Mouse (Mus musculus) lung, adult 18-20 months (tissue): Measurements from ENCODE around the gene 4930503B20Rik.

ENCODE experiments used
- DNase-seq, 2 experiments: peaks; one replicate each; pipeline ENCODE4 v3.0.0; 2022; ENCODE audit warnings: mixed read lengths in 2 of 2

The 4930503B20Rik gene

GRCm38 (mm10) chr3:146650716-146651115 is 401 bp downstream of the 4930503B20Rik start:
- DNase-seq, result no peak

DNA sequence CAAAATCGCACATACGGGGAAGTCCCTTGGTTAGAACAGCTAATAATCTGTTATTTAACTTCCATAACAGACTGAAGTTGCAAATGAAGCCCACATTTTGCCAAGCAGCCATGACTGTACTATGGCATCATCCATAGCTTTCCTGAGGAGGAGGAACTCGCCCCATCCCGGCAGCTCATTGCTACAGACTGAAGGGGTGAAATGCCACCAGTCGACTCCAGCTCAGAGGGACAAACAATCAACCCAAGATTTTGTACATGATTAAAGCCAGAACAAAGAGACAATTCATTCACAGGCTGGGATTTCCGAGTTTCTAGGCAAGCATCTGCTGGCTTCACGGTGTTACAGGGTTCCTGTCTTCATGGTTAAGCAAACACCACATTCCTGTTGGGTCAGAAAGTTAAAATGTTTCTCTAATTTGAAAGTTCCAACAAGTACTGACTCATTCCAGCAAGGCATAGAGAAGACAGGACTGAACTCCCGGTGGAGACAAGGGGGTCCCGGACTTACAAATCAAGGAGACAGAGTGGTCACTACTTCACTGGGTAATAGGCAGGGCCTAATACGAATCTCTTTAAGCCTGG is 1.7 kb downstream of the 4930503B20Rik start:
- DNase-seq, result no peak

DNA sequence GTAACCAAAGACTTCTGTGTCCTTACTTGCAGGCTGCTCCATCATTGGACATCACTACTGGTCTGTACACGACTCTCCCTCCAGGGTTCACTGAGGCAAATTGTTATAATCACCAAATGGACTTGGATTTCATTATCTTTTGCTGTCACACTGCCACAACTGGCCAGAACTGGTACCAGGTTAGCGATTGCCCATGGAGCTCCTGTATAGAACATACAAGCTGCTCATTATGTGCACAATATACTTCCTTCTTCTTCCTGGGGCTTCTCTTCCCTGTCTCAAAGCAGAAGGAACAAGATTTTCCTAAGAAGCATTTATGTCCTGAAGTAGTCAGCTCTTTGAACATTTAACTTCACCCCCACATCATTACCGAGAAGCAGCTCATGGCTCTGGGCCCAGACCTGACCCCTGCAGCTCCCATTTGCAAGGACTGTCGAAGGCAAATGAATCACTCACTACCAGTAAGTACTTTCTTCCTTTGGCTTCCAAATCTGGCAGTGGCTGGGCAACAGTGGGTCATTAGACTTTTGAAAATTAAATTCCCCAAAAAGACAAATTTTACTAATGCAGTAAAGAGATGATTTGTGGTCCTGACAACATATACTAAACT is 9.2 kb downstream of the 4930503B20Rik start:
- DNase-seq, result no peak

DNA sequence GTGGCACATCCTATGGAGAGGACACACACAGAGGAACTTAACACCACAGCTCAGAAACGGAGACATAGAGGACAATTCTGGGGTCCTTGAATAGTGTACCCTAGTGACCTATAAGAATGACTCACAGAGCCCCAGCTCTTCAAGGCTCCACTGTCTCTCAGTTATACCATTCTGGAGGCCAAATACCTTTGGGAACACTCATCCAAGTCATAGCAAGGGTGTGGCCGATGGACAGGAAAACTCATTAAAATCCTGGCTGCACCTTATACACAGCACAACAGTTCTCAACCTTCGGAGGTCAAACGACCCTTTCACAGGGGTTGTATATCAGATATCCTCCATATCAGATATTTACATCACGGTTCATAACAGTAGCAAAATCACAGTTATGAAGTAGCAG is 18.6 kb downstream of the 4930503B20Rik start:
- no peak for DNase-seq

DNA sequence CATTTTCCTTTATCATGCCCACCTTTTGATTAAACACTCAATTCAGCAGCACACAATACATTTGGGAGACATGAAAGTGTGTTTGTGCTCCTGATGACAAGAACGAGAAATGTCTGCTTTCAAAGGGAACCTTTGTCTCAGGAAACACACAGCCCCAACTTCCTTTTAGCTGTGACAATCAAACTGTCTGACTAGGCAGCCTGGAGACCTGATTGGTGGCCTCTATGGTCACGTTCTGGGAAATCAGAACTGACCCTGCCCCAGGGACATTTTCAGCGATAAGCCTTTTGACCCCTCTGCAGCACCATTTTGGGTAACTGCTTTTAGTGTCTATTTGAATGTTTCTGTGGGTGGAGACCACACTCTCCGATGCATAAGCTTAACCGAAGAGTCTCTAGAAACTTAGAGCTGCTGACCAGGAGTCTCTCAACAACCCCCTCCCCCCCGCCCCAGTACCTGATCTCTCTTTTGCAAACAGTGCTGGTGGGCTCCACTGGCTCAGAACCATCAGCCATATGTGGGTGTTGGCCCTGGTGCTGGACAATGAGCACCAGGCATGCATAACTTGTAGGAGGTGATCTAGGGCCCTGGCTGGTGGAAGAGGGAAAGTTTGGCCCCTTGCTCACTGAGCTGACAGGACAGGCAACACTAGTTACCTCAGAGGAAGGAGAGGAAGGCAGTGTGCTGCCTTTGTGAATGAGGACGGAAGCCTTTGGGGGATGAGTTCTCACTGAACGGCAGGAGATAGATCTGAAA is 22.7 kb downstream of the 4930503B20Rik start:
- no peak for DNase-seq

DNA sequence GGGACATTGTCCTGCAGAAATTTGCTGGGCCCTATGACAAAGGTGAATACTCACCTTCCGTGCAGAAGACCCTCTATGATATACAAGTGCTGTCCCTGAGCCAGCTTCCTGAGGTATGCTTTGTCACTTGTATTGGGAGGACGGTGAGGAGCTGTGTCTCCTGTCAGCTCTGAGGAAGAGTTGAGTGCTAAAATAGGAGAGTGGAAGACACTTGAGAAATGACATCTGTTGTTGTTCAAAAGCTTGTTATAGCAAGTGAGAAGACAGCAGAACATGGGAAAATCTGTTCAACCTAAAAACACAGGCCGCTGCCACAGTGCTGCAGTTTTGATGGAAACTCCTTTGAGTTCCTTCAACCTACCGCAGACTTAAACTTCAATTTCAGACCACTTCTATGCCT is 25.4 kb downstream of the 4930503B20Rik start:
- DNase-seq, result no peak

DNA sequence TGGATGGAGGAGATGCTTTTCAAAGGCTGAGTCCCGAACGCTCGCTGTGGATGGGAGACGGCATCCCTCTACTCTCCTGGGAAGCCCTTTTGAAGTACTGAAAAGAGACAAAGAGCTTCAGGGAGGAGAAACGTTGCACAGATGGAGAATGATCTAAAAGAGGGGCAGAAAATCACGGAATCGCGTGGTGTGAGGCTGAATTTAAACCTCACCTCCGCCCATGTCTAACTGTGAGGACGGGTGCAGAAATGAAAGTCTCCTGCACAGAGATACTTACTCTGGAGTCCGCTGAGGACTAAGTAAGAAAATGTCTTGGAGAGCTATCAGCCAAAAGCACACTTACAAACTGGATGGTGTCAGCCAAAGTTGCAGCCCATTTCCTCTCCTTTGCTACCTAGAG is 29.2 kb downstream of the 4930503B20Rik start:
- DNase-seq, result no peak

DNA sequence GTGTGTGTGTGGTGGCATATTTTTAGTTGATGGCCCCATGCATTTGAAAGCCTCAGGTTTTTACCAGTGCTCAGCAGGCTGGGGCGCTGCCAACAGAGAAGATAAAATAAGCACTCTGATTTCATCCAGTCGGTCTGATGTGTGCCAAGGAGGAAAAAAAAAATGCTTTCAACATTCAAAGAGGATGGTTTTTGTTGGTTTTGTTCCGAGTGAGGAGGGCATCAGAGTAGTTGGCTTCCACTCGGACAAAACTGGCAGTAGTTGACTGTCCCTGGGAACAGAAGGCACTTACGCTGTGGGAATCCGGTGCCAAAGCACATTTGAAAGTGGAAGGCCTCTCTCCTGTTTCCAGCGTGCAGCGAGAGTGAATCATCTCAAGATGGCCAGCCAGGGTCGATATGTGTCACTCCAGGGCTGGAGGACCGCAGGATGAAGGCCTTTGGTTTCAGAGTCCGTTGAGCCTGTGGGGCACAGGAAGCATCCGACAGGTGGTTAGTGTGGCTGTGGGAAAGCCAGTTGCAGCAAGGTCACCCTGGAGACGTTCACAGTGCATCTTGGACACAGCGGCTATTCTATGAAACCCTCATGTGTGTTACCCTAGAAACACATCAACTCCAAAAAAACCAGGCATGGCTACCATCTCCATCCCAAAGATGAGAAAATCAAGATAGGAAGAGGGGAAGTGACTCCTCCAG is 30.4 kb downstream of the 4930503B20Rik start:
- DNase-seq, result no peak

DNA sequence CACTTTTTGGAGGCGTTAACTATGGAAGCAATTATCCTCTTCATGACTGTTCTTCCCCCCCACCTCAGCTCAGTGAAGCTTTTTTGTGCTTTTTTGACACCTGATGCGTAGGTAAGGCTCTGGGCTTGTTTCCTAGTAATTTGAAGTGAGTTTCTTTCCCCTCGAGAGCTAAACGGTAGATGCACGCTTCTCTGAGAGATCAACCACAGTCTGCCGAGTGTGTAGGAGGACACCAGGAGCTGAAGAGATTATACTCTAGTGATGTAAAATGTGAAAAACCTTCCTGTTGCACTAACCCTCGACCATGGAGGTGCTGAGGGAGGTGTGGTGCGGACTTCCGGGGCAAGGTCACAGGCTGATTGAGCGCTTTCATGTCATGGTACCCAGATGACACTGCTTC is 31.0 kb downstream of the 4930503B20Rik start:
- DNase-seq, result no peak

GRCm38 (mm10) chr3:146618357-146618756 is 32.8 kb downstream of the 4930503B20Rik start:
- no peak for DNase-seq

GRCm38 (mm10) chr3:146617946-146618345 is 33.2 kb downstream of the 4930503B20Rik start:
- DNase-seq, result no peak

GRCm38 (mm10) chr3:146616533-146617283 is 34.4 kb downstream of the 4930503B20Rik start:
- no peak for DNase-seq

- DNase-seq, result no peak
These were observed 35.6 kb downstream of the 4930503B20Rik start, which contains the start of gene Dnase2b for GRCm38 (mm10) chr3:146615496-146615895. Dnase2b (minus strand) TSS chr3:146615596.

- no peak for DNase-seq
These were observed 39.3 kb downstream of the 4930503B20Rik start for GRCm38 (mm10) chr3:146611821-146612220.

DNA sequence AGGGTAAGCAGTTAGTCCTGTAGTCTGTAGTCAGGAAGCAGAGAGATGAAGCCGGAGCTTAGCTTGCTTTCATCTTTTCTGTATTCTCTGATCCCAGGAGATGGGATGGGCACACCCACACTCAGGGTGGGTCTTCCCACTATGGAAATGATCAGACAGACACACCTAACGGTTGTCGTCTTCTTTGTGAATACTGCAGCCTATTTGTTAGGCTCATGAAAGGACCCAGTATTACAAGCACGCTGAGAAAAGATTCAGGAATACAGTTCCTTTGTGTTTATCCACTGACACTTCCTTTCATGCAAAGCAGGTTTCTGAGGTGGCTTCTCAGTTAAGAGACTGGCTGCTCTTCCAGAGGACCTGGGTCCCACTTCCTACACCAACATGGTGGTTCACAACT is 39.9 kb downstream of the 4930503B20Rik start:
- DNase-seq, result no peak

- no peak for DNase-seq
These were observed 40.8 kb downstream of the 4930503B20Rik start for GRCm38 (mm10) chr3:146610322-146610721.

- DNase-seq, result no peak
These were observed 43.7 kb downstream of the 4930503B20Rik start for GRCm38 (mm10) chr3:146607368-146607767.

GRCm38 (mm10) chr3:146604647-146605046 is 46.5 kb downstream of the 4930503B20Rik start:
- no peak for DNase-seq

DNA sequence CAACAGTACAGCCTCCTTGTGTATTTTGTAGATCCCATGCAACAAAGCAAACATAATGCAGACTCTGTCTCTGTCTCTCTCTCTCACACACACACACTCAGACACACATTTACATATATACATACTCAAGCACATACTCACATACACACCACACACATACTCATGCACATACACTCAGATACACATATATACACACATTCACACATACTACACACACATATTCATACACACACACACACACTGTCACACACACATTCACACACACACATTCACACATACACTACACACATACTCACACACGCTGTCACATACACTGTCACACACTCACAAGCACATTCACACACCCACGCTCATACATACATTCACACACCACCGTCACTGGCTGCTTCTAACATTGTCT is 48.6 kb downstream of the 4930503B20Rik start:
- no peak for DNase-seq

DNA sequence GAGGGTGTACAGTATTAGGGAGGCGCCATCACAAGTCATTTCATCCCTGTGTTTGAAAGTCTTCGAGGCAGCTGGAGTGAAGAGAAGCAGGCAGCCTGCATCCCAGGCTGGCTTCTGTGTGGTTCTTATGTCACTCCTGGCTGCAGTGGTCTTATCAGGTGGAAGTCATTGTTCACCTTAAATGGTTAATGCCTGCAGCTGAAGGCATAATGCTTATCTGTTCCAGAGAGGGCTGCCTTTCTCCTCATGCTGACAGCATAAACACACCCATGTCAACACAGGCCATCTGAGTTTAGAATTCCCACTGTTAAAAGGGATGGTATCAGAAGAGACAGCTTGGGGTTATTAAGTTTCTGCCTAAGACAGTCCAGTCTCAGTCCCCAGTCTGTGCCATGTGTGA is 49.9 kb downstream of the 4930503B20Rik start:
- no peak for DNase-seq

- no peak for DNase-seq
These were observed 51.8 kb downstream of the 4930503B20Rik start for GRCm38 (mm10) chr3:146599198-146599900.

- no peak for DNase-seq
These were observed 52.7 kb downstream of the 4930503B20Rik start for GRCm38 (mm10) chr3:146598411-146598810.
